Mouse (Mus musculus): Measurements from ENCODE around the gene Adam11. TPM values are rescaled to one million over a fixed set of nuclear protein-coding genes. Genes with fewer than 3 reads are reported as not detected.

The Adam11 gene
- polyA plus RNA-seq, 1 experiment from 2014 or later, result 7.7 TPM

DNA sequence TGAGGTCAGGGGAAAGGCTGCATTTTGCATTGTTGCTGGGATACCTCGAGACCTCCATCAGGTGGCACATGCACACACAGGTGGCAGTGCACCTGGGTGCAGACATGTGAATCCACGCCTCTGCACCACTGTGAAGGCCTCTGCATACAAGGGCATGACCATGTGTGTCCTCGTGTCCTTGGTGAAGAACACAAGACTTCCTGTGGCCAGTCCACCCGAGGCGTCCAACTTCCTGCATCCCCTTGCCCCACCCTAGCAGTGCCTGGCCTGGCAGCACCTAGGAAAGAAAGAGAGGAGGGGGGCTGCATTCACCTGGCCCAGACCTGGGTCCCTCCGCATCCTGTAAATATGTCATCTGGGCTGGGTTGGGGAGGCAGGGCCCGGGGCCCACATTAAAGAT lies 18.6 kb downstream of the Adam11 start:
- H3K9ac ChIP-seq (ENCODE audit: low read depth, low read length), result no peak overlapping the region
- DNase-seq (ENCODE audit: low spot score) (no peak), ATAC-seq (replicated peaks; ENCODE audit: low FRiP score, low read depth) (no peak)
- no peak for TF ChIP-seq CTCF (IDR thresholded peaks at IDR 0.05; ENCODE audit: low read depth)
- no peak overlapping the region; the same call in 1 of the 2 replicates for H3K4me2 ChIP-seq (ENCODE audit: low read length)
- no peak overlapping the region for H3K4me3 ChIP-seq (replicated peaks; ENCODE audit: low read depth, low read length)
- peak overlapping the region; percentile 54 for H3K27ac ChIP-seq
- WGBS, result 72% methylated on average over 7 of the region's 7 CpGs
- H3K4me1 ChIP-seq (replicated peaks; ENCODE audit: insufficient read depth, low read length), result peaks cover 11% of the 10 kb centered on the region; the same call in 1 of the 2 replicates
- H3K27me3 ChIP-seq (ENCODE audit: insufficient read depth, low read length), result no peaks in the 10 kb centered on the region
- no peaks in the 10 kb centered on the region for H3K9me3 ChIP-seq (replicated peaks; ENCODE audit: low read length)
- H3K36me3 ChIP-seq (ENCODE audit: insufficient read depth, low read length), result no peaks in the 10 kb centered on the region

- Histone ChIP-seq H3K9me3 (replicated peaks; ENCODE audit: low read length) (no peaks in the 10 kb centered on the region), H3K4me1 (replicated peaks; ENCODE audit: insufficient read depth, low read length) (peaks cover 11% of the 10 kb centered on the region; the same call in 1 of the 2 replicates), H3K27ac (peak overlapping the region; percentile 54), H3K4me3 (replicated peaks; ENCODE audit: low read depth, low read length) (no peak overlapping the region), H3K36me3 (ENCODE audit: insufficient read depth, low read length) (no peaks in the 10 kb centered on the region), H3K9ac (ENCODE audit: low read depth, low read length) (0 out of 2 replicates have a peak overlapping the region, but pooled peaks have one; percentile 14), H3K27me3 (ENCODE audit: insufficient read depth, low read length) (no peaks in the 10 kb centered on the region), H3K4me2 (ENCODE audit: low read length) (no peak overlapping the region; the same call in 1 of the 2 replicates)
- ATAC-seq (replicated peaks; ENCODE audit: low FRiP score, low read depth) (no peak), DNase-seq (ENCODE audit: low spot score) (peak; percentile 54)
- 41% methylated on average over 11 of the region's 11 CpGs for WGBS
- TF ChIP-seq CTCF (IDR thresholded peaks at IDR 0.05; ENCODE audit: low read depth), result no peak
These were observed 19.2 kb downstream of the Adam11 start for GRCm38 (mm10) chr11:102780271-102780985.

- no peaks in the 10 kb centered on the region for H3K27me3 ChIP-seq (ENCODE audit: insufficient read depth, low read length)
- ATAC-seq (replicated peaks; ENCODE audit: low FRiP score, low read depth) (no peak), DNase-seq (ENCODE audit: low spot score) (peak; percentile 20)
- H3K4me2 ChIP-seq (ENCODE audit: low read length), result no peak overlapping the region
- 39% methylated on average over 10 of the region's 10 CpGs for WGBS
- no peaks in the 10 kb centered on the region for H3K36me3 ChIP-seq (ENCODE audit: insufficient read depth, low read length)
- H3K9me3 ChIP-seq (replicated peaks; ENCODE audit: low read length), result no peaks in the 10 kb centered on the region
- no peak for TF ChIP-seq CTCF (IDR thresholded peaks at IDR 0.05; ENCODE audit: low read depth)
- no peak overlapping the region for H3K4me3 ChIP-seq (replicated peaks; ENCODE audit: low read depth, low read length)
- peak overlapping the region; percentile 54; the same call in 1 of the 2 replicates for H3K27ac ChIP-seq
- H3K4me1 ChIP-seq (replicated peaks; ENCODE audit: insufficient read depth, low read length), result peaks cover 11% of the 10 kb centered on the region; the same call in 1 of the 2 replicates
- H3K9ac ChIP-seq (ENCODE audit: low read depth, low read length), result 0 out of 2 replicates have a peak overlapping the region, but pooled peaks have one; percentile 14
These were observed 19.7 kb downstream of the Adam11 start for GRCm38 (mm10) chr11:102780986-102781351.

GRCm38 (mm10) chr11:102781523-102781922 lies 20.3 kb downstream of the Adam11 start:
- Histone ChIP-seq H3K4me1 (replicated peaks; ENCODE audit: insufficient read depth, low read length) (peaks cover 11% of the 10 kb centered on the region; the same call in 1 of the 2 replicates), H3K9me3 (replicated peaks; ENCODE audit: low read length) (no peaks in the 10 kb centered on the region), H3K4me2 (ENCODE audit: low read length) (no peak overlapping the region), H3K36me3 (ENCODE audit: insufficient read depth, low read length) (no peaks in the 10 kb centered on the region), H3K4me3 (replicated peaks; ENCODE audit: low read depth, low read length) (no peak overlapping the region), H3K9ac (ENCODE audit: low read depth, low read length) (no peak overlapping the region), H3K27me3 (ENCODE audit: insufficient read depth, low read length) (no peaks in the 10 kb centered on the region), H3K27ac (no peak overlapping the region)
- 86% methylated on average over 4 of the region's 4 CpGs for WGBS
- no peak for TF ChIP-seq CTCF (IDR thresholded peaks at IDR 0.05; ENCODE audit: low read depth)
- ATAC-seq (replicated peaks; ENCODE audit: low FRiP score, low read depth) (no peak), DNase-seq (ENCODE audit: low spot score) (no peak)

GRCm38 (mm10) chr11:102783443-102783842 lies 22.2 kb downstream of the Adam11 start:
- no peak overlapping the region for H3K9ac ChIP-seq (ENCODE audit: low read depth, low read length)
- no peaks in the 10 kb centered on the region for H3K9me3 ChIP-seq (replicated peaks; ENCODE audit: low read length)
- DNase-seq (ENCODE audit: low spot score), result no peak
- 0 out of 2 replicates have a peak, but pooled peaks cover 4% of the 10 kb centered on the region for H3K4me1 ChIP-seq (replicated peaks; ENCODE audit: insufficient read depth, low read length)
- no peak overlapping the region for H3K4me3 ChIP-seq (replicated peaks; ENCODE audit: low read depth, low read length)
- no peaks in the 10 kb centered on the region for H3K36me3 ChIP-seq (ENCODE audit: insufficient read depth, low read length)
- no peak for TF ChIP-seq CTCF (IDR thresholded peaks at IDR 0.05; ENCODE audit: low read depth)
- 70% methylated on average over 7 of the region's 7 CpGs for WGBS
- H3K27ac ChIP-seq, result no peak overlapping the region
- ATAC-seq (replicated peaks; ENCODE audit: low FRiP score, low read depth), result no peak
- H3K27me3 ChIP-seq (ENCODE audit: insufficient read depth, low read length), result no peaks in the 10 kb centered on the region
- H3K4me2 ChIP-seq (ENCODE audit: low read length), result no peak overlapping the region

- H3K27me3 ChIP-seq (ENCODE audit: insufficient read depth, low read length), result no peaks in the 10 kb centered on the region
- H3K4me2 ChIP-seq (ENCODE audit: low read length), result no peak overlapping the region
- H3K9me3 ChIP-seq (replicated peaks; ENCODE audit: low read length), result no peaks in the 10 kb centered on the region
- no peak for TF ChIP-seq CTCF (IDR thresholded peaks at IDR 0.05; ENCODE audit: low read depth)
- no peak for DNase-seq (ENCODE audit: low spot score)
- no peak for ATAC-seq (replicated peaks; ENCODE audit: low FRiP score, low read depth)
- 79% methylated on average over 5 of the region's 5 CpGs for WGBS
- no peak overlapping the region for H3K4me3 ChIP-seq (replicated peaks; ENCODE audit: low read depth, low read length)
- no peaks in the 10 kb centered on the region for H3K36me3 ChIP-seq (ENCODE audit: insufficient read depth, low read length)
- no peak overlapping the region for H3K9ac ChIP-seq (ENCODE audit: low read depth, low read length)
- no peak overlapping the region for H3K27ac ChIP-seq
- H3K4me1 ChIP-seq (replicated peaks; ENCODE audit: insufficient read depth, low read length), result peaks cover 12% of the 10 kb centered on the region; the same call in 1 of the 2 replicates
These were observed 26.5 kb downstream of the Adam11 start for GRCm38 (mm10) chr11:102787688-102788177.

Data from kidney, postnatal 0 days (tissue).